Comparison of ENCODE assay signal across 8 mouse cellular contexts in genomic region chr17:26676252-26676615, GRCm38 (mm10). TPM values are rescaled to one million over a fixed set of nuclear protein-coding genes. Genes with fewer than 3 reads are reported as not detected.
A peak's percentile ranks its signal among the peaks of the same experiment; 100 is the strongest.
DNase-seq lines count a peak whose midpoint lies in the region; ATAC-seq and TF ChIP-seq lines count a peak whose summit lies in the region.

No protein-coding gene starts in this region.

- H3K27ac ChIP-seq in forebrain, embryonic 15.5 days (replicated peaks) = peak overlapping the region; percentile 92
- H3K27ac ChIP-seq in layer of hippocampus, adult 2 months = peak overlapping the region; percentile 97
- peak overlapping the region; percentile 80 for H3K27ac ChIP-seq in lung, embryonic 14.5 days (ENCODE audit: low read depth)
- peak overlapping the region; percentile 91 for H3K27ac ChIP-seq in olfactory bulb, adult 2 months (ENCODE audit: insufficient read depth, low read depth, low read length)
- peak overlapping the region; percentile 35; the same call in 1 of the 2 replicates for H3K27ac ChIP-seq in thymus, adult 2 months (ENCODE audit: control insufficient read depth, insufficient read depth, low read length)

- peak; percentile 94 for ATAC-seq in forebrain, embryonic 15.5 days (replicated peaks)
- peak; percentile 90 for ATAC-seq in lung, embryonic 14.5 days (ENCODE audit: insufficient read depth)

- TF ChIP-seq CTCF in layer of hippocampus, adult 2 months (conservative IDR thresholded peaks at IDR 0.05) = no peak
- no peak for TF ChIP-seq CTCF in lung, embryonic 14.5 days (IDR thresholded peaks at IDR 0.05; ENCODE audit: low read depth)
- TF ChIP-seq CTCF in olfactory bulb, adult 2 months (IDR thresholded peaks at IDR 0.05; ENCODE audit: insufficient read depth, low read depth, low read length) = no peak
- TF ChIP-seq CTCF in thymus, adult 2 months (IDR thresholded peaks at IDR 0.05; ENCODE audit: borderline replicate concordance, control insufficient read depth, extremely low read depth, insufficient read depth, low read length, poor library complexity) = 0 out of 2 replicates have a peak, but pooled peaks have one; percentile 42

- H3K9ac ChIP-seq in forebrain, embryonic 15.5 days (replicated peaks) = peak overlapping the region; percentile 83
- peak overlapping the region; percentile 69 for H3K9ac ChIP-seq in lung, embryonic 14.5 days

- peak; percentile 95 for DNase-seq in ES-CJ7 (ENCODE audit: low read depth, low spot score)
- peak; percentile 91 for DNase-seq in cerebellum, adult 11 months
- DNase-seq in heart, postnatal 36 days = peak; percentile 88 to 90
- DNase-seq in layer of hippocampus, adult 2 months (ENCODE audit: low spot score in 2 of 2) = peak; percentile 88 to 90
- peak; percentile 95 for DNase-seq in lung, embryonic 14.5 days
- peak; percentile 93 for DNase-seq in thymus, adult 2 months

- no peaks in the 10 kb centered on the region for H3K9me3 ChIP-seq in forebrain, embryonic 15.5 days
- no peaks in the 10 kb centered on the region for H3K9me3 ChIP-seq in lung, embryonic 14.5 days (ENCODE audit: low read depth, low read length)

- H3K27me3 ChIP-seq in forebrain, embryonic 15.5 days = no peaks in the 10 kb centered on the region
- H3K27me3 ChIP-seq in lung, embryonic 14.5 days (ENCODE audit: insufficient read depth, low read length) = no peaks in the 10 kb centered on the region
- no peaks in the 10 kb centered on the region for H3K27me3 ChIP-seq in thymus, adult 2 months (ENCODE audit: control insufficient read depth, insufficient read depth, low read length)

- peak; percentile 72; the same call in 1 of the 2 replicates for TF ChIP-seq POLR2A in olfactory bulb, adult 2 months (IDR thresholded peaks at IDR 0.05; ENCODE audit: insufficient read depth, low read depth, low read length)
- TF ChIP-seq POLR2A in thymus, adult 2 months (IDR thresholded peaks at IDR 0.05; ENCODE audit: control insufficient read depth, extremely low read depth, insufficient read depth, low read length, poor library complexity) = peak; percentile 58; the same call in 1 of the 2 replicates

- 0 out of 2 replicates have a peak, but pooled peaks cover 3% of the 10 kb centered on the region for H3K36me3 ChIP-seq in forebrain, embryonic 15.5 days
- no peaks in the 10 kb centered on the region for H3K36me3 ChIP-seq in lung, embryonic 14.5 days (ENCODE audit: insufficient read depth)
- H3K36me3 ChIP-seq in thymus, adult 2 months (ENCODE audit: control insufficient read depth, insufficient read depth, low read length) = no peaks in the 10 kb centered on the region

- peak overlapping the region; percentile 95 for H3K4me3 ChIP-seq in forebrain, embryonic 15.5 days
- H3K4me3 ChIP-seq in layer of hippocampus, adult 2 months = peak overlapping the region; percentile 89
- H3K4me3 ChIP-seq in lung, embryonic 14.5 days (ENCODE audit: low read depth, low read length) = peak overlapping the region; percentile 80
- peak overlapping the region; percentile 93 for H3K4me3 ChIP-seq in olfactory bulb, adult 2 months (ENCODE audit: insufficient read depth, low read depth, low read length)
- peak overlapping the region; percentile 88 for H3K4me3 ChIP-seq in thymus, adult 2 months (ENCODE audit: control insufficient read depth, insufficient read depth, low read length)

- intact Hi-C loops in heart, postnatal 36 days (cut with DNase I) = loop anchor here (2.0 to 5.0 kb wide), 2 partner anchors 43 to 106 kb away; partner anchors contain the start of gene Bnip1

- H3K4me1 ChIP-seq in forebrain, embryonic 15.5 days = peaks cover 30% of the 10 kb centered on the region
- H3K4me1 ChIP-seq in lung, embryonic 14.5 days (ENCODE audit: insufficient read depth) = peaks cover 6% of the 10 kb centered on the region; the same call in 1 of the 2 replicates
- peaks cover 5% of the 10 kb centered on the region; the same call in 1 of the 2 replicates for H3K4me1 ChIP-seq in olfactory bulb, adult 2 months (ENCODE audit: control insufficient read depth, insufficient read depth, low read length)
- no peaks in the 10 kb centered on the region; the same call in 1 of the 2 replicates for H3K4me1 ChIP-seq in thymus, adult 2 months (replicated peaks; ENCODE audit: control insufficient read depth, insufficient read depth, low read length)

- WGBS in forebrain, embryonic 15.5 days = under 1% methylated on average over 30 of the region's 30 CpGs
- WGBS in lung, embryonic 14.5 days = 0% methylated on average over 30 of the region's 30 CpGs
- under 1% methylated on average over 30 of the region's 30 CpGs for WGBS in olfactory bulb, adult 2 months
- WGBS in thymus, adult 2 months = under 1% methylated on average over 30 of the region's 30 CpGs

- H3K4me2 ChIP-seq in forebrain, embryonic 15.5 days (replicated peaks) = peak overlapping the region; percentile 74
- peak overlapping the region; percentile 77 for H3K4me2 ChIP-seq in lung, embryonic 14.5 days

RNA-seq across cellular contexts. Expression of gene Atp6v0e, which starts 13.2 kb away (rescaled TPM):
- polyA plus RNA-seq in forebrain, embryonic 15.5 days (2015; fragmentation: Nextera tagmentation; extraction: Ambion mirVana) = 140 TPM in 2 replicates
- total RNA-seq in heart, postnatal 36 days (2021) = 10 to 100 TPM; 58.6 to 68.7 TPM
- 10 to 100 TPM; 47.0 to 56.7 TPM for total RNA-seq in layer of hippocampus, adult 2 months (2021)
- polyA plus RNA-seq in lung, embryonic 14.5 days (2014; fragmentation: Nextera tagmentation; extraction: Ambion mirVana) = 143 and 152 TPM in 2 replicates
- polyA plus RNA-seq in olfactory bulb, adult 2 months (2012; ENCODE audit: insufficient read depth, insufficient read length, low replicate concordance, missing spikeins) = not detected in 2 replicates
- polyA plus RNA-seq in thymus, adult 2 months (2012; rRNA removed) = 279 and 354 TPM in 2 replicates

RNA-seq across cellular contexts. Expression of gene Crebrf, which starts 39.2 kb away (rescaled TPM):
- polyA plus RNA-seq in forebrain, embryonic 15.5 days (2015; fragmentation: Nextera tagmentation; extraction: Ambion mirVana) = 14.9 and 16.8 TPM in 2 replicates
- 10 to 100 TPM; 71.7 to 72.4 TPM for total RNA-seq in heart, postnatal 36 days (2021)
- 100 to 1,000 TPM; 127 to 134 TPM for total RNA-seq in layer of hippocampus, adult 2 months (2021)
- polyA plus RNA-seq in lung, embryonic 14.5 days (2014; fragmentation: Nextera tagmentation; extraction: Ambion mirVana) = 5.6 and 6.3 TPM in 2 replicates
- not detected in 2 replicates for polyA plus RNA-seq in olfactory bulb, adult 2 months (2012; ENCODE audit: insufficient read depth, insufficient read length, low replicate concordance, missing spikeins)
- 6.7 and 8.0 TPM in 2 replicates for polyA plus RNA-seq in thymus, adult 2 months (2012; rRNA removed)

Comparison
In these comparisons a context has a peak if more than half of its experiments do, and no peak if none do; other contexts are left out.
1. Peak in every context shown above with its lines: DNase-seq, ATAC-seq, H3K4me3 ChIP-seq and H3K27ac ChIP-seq.
2. H3K27ac ChIP-seq: peak in every context shown above with its lines; median percentile 97 in layer of hippocampus, adult 2 months; 92 in forebrain, embryonic 15.5 days; 91 in olfactory bulb, adult 2 months; 80 in lung, embryonic 14.5 days; 35 in thymus, adult 2 months.